Mouse (Mus musculus): ENCODE results near the gene Kcnq1.

Gene Kcnq1

DNA sequence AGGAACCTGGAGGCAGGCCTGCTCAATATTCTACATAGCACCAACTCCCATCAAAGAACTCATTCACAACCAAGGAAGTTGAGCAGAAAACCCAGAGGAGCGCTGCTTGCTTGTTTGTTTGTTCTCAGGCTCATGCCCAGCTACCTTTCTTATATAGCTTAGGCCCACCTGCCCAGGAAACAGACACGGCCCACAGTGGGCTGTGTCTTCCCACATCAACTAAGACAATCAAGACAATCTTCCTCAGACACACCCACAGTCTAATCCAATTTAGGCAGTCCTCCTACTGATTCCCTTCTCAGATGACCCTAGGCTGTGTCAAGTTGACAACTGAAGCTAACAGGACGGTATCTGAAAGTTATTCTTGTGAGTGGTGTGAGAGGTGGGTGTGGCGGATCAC lies at the start of gene Kcnq1:
Gene Kcnq1 (plus strand): TSS at position 301 of the 400 bp plus-strand sequence.
- DNase-seq (ENCODE audit: low spot score in 2 of 2) = no peak

GRCm38 (mm10) chr7:143057023-143057422 lies 49.1 kb upstream of the Kcnq1 start:
- DNase-seq (ENCODE audit: low spot score in 2 of 2) = no peak

DNA sequence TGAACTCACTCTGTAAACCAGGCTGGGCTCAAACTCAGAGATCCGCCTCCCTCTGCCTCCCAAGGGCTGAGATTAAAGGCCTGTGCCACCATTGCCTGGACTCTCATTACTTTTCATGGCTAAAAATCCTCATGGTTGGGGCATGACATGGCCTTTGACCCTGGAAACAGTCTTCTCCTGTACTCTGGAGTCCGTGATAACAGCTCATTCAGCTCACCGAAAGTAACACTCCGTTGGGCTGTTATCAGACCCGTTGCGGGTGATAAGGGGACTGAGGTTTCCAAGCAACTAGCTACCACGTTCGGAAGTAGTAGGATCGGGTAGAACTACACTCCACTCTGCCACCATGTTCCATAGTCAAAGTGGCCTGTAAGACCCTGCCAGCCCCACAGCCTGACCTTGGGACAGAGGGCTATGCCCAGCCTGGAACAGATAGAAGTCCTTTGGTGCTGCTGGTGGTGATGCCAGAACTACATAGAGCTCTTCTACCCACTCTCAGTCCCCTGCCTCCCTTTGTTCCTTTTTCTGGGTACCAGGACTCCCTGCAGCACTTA lies 48.4 kb upstream of the Kcnq1 start:
- DNase-seq (ENCODE audit: low spot score in 2 of 2) = no peak

- DNase-seq (ENCODE audit: low spot score in 2 of 2) = no peak
Observed at GRCm38 (mm10) chr7:143058221-143058697, 47.9 kb upstream of the Kcnq1 start.

DNA sequence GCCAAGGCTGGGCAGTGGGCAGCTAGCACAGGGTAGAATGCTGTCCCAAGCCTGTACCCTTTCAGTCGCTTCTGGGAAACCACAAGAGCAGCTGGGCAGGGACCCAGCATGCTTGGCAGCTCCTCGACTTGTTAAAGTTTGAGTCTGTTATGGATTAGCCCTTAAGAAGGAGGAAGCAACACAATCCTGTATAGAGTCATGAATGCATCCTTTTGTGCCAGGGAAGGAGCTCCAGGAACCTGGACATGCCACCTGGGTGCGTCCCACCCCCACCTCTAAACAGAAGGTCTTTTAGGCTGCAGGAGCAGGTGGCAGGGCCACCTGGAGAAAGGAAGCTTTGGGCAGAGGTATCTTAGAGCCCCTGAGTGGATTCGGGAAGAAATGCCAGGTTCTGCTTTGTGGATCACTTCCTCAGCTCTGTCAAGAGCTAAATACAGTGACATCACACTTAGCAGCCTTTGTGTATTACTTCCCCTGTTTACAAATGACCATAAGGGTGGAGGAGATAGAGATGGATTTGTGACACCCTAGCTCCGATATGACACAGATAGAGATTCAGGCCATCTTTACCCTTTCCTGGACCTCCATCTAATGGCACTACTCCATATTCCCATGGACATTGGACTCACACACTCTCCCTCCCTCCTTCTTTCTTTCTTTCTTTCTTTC lies 46.8 kb upstream of the Kcnq1 start:
- no peak for DNase-seq (ENCODE audit: low spot score in 2 of 2)

DNA sequence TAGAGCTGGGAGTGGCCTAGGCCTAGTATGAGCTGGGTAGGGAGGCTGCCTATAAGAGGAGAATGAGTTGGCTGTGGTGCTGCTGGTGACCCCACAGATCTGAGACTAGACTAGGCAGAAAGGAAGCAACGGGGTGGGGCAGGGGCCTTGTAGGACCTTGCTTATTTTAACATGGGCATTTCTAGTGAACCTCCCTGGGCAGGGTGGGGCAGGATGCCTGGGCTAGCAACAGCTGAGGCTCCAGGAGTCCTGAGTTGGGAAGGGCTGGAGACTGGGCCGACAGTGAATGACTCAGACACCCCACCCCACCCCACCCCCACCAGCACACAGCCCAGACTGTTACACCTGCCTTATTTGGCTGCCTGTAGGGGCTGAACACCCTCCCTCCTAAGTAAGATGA lies 43.5 kb upstream of the Kcnq1 start:
- DNase-seq (ENCODE audit: low spot score in 2 of 2) = no peak

- DNase-seq (ENCODE audit: low spot score in 2 of 2) = peak in 1 of 2 experiments; percentile 50
Observed at GRCm38 (mm10) chr7:143064226-143064625, 41.9 kb upstream of the Kcnq1 start.

DNA sequence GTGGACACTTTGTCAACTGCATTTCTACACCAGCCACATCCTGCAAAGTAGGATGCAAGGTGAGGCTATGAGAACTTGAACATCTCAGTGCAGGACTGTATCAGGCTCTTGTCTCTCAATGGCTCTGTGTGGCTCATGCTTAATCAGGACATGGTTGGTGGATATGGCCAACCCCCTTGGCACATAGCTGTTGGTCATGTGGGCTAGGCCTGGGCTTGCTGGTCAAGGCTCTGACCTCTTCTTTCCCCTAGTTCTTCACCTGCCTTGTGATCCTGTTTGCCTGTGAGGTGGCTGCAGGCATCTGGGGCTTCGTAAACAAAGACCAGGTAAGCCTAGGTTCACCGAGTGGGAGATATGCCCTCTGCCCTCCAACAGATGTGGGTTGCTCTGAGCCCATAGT lies 40.5 kb upstream of the Kcnq1 start:
- DNase-seq (ENCODE audit: low spot score in 2 of 2) = no peak

DNA sequence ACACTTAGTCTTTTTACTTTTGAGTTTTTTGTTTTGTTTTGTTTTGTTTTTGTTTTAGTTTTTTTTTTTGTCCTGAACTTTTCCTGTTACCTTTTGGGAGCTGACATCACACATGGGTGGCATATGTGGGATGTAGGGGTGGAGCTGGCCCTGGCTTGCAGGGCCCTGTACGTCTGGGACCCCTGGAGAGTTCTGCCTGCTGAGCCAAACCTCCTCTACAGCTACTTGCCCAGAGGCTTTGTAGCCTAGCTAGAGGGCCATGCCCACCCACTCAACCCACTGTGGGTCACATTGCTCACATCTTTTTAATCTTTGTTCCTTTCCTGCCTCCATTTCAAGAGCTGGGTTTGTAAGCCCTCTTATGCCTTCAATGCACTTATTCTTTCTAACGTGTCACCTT lies 38.7 kb upstream of the Kcnq1 start:
- DNase-seq (ENCODE audit: low spot score in 2 of 2) = no peak

GRCm38 (mm10) chr7:143067897-143068296 lies 38.3 kb upstream of the Kcnq1 start:
- DNase-seq (ENCODE audit: low spot score in 2 of 2) = no peak

DNA sequence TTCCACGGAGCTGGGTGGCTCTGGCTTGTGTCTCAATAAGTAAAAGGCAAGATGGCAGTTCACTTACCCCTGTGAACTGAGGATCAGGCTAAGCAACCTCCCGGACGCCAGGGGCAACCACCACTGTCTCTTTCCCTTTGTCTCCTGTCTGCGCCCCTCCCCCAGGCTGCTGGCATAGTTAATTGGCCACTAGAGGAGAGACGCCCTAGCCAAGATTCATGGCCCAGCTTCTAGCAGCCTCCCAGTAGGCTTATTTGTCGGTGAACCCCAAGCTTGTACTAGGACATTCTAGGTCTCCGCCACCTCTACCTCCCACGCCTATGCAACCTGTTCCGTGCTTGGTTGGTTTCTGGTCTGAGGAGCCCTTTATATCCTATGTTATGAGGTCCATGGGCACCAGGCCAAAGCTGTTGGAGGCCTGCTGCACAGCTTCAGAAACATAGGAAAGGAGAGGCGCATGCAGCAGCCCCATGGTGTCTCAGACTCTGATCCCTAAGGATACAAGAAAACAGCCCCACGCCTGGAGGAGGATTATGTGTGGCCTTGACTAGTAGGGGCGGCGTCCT lies 37.8 kb upstream of the Kcnq1 start:
- no peak for DNase-seq (ENCODE audit: low spot score in 2 of 2)

DNA sequence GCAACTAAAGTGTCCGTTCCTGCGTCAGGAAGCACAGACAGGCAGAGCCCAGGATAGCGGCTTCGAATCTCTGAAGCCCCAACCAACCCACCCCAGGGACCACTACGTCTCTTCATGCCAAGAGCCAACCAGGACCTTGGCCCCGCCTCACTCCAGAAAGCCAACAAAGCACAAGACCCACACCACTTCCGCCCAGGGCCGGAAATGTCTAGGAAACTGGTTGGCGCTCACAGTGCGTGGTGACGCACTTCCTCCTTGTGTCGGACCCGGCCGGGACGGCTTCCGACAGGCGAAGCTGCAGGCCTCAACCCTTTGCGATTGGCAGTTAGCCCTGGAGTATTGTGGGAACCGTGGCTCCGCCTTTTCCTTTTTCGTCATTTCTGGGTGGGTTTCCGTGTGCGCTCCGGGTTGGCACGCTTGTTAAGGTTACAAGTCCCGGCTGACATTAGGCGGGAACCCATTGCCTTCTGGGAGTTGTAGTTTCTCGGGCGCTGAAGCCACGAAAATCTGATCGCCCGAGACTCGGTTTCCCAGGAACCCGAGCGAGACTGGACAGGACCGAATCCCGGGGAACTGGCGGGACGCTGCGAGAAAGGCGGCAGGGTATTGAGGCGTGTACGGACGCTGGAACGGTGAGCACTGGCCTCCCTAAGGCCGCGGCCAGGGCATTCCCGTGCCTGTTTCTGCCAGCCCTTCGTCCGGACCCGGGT lies 37.1 kb upstream of the Kcnq1 start, which contains the start of gene Tssc4:
Gene Tssc4 (plus strand): TSS at position 368 of the 710 bp plus-strand sequence.
- DNase-seq (ENCODE audit: low spot score in 2 of 2) = peak; percentile 97 to 99

DNA sequence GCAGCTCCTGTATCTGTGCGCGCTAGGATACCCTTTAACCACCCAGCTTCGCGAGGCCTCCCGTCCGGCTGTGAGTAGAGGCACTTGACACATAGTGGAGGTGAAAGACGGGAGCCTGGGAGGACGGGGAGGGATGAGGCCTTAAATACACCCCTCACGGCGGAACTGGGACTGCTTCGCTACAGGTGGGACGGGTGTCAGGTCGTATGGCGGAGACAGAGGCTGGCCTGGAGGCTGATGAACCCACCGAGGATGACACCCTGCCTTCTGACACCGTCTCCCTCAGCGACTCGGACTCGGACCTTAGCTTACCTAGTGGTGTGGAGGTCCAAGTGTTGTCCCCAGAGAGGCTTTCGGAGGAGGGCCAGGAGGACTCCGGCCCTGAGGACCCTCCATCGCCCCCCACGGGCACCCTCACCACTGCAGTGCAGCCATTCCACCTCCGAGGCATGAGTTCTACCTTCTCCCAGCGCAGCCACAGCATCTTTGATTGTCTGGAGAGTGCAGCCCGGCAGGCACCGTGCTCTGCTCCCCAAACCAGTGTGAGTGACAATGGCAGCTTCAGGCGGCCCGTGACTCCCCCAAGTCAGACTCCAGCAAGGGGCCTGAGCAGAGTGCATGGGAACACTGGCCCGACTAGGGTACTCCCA lies 36.3 kb upstream of the Kcnq1 start:
- peak; percentile 31 to 41 for DNase-seq (ENCODE audit: low spot score in 2 of 2)

DNA sequence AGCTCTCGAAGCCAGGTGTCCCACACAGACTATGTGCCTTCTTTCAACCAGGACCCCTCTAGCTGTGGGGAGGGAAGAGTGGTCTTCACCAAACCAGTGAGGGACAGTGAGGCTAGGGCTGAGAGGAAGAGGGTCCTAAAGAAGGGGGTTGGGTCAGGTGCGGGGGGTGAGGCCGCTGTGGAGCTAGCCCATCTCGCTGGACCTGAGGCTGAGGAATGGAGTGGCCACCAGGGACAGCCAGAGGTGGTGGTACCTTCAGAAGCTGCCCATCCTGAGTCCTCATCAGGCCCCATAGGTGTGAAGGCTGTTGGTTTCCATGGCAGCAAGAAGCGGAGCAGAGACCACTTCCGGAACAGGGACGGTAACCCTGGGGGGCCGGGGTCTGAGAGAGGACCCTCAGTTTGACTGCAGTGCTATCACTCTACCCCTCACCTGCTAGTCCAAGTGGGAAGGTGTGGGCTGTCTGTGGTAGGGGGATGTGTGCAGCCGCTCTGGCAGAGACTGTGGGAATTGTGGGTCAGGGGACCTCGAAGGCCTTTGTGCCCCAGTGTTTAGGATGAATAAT lies 35.6 kb upstream of the Kcnq1 start:
- DNase-seq (ENCODE audit: low spot score in 2 of 2) = no peak

- no peak for DNase-seq (ENCODE audit: low spot score in 2 of 2)
Observed at GRCm38 (mm10) chr7:143072605-143073004, 33.6 kb upstream of the Kcnq1 start.

DNA sequence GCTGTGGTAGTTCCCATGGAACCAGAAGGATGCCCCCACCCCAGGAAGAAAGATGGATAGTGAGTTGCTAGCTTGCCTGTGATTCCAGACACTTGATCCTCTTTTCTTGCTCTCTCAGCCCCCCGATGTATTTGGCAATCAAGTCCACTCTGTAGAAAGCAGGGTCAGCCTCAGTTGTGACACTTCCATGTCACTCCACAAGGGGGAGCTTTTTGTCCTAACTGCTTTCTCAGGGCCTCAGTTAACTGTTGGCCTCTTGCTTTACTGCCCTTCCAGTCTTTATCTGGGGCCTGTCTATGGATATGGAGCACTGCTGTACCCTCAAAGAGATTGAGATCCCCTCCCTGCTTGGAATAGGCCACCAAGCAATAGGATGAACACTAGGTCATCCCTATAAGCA lies 33.1 kb upstream of the Kcnq1 start:
- no peak for DNase-seq (ENCODE audit: low spot score in 2 of 2)

DNA sequence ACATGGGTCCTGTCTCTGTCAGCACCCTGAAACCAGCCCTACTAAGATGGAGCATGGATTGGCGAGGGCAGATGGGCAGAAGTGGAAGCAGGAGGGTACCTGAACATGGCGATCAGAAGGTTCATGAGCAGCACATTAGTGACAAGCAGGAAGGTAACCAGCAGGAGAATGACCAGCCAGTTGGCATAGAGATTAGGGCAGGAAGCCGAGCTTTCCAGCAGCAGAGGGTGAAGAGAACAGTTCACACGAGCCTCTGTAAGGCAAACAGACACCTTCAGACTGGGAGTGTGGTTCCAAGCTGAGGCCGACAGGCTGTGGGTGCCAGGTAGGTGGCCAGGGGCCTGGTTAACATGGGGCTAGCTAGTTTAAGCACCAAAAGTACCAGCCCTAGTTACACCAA lies 30.8 kb upstream of the Kcnq1 start:
- DNase-seq (ENCODE audit: low spot score in 2 of 2) = no peak

GRCm38 (mm10) chr7:143077351-143077750 lies 28.8 kb upstream of the Kcnq1 start:
- DNase-seq (ENCODE audit: low spot score in 2 of 2) = no peak

DNA sequence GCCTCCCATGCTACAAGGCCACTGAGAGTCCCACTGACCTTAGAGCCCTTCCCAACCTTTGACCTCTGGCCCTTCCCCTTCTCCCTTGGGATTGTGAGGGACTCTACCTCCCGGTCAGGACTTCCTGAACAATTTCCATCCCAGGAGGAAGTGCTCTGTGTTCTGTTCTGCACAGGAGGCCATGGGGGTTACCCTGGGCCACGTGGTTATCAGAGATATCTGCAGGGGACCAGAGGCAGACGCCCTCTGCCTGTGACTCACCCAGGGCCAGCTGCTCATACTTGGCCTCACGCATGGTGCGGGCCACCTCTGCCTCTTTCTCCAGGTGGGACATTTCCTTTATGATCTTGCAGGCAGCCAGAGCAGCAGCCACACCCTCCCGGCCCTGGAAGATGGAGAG lies 24.1 kb upstream of the Kcnq1 start:
- DNase-seq (ENCODE audit: low spot score in 2 of 2) = no peak

DNA sequence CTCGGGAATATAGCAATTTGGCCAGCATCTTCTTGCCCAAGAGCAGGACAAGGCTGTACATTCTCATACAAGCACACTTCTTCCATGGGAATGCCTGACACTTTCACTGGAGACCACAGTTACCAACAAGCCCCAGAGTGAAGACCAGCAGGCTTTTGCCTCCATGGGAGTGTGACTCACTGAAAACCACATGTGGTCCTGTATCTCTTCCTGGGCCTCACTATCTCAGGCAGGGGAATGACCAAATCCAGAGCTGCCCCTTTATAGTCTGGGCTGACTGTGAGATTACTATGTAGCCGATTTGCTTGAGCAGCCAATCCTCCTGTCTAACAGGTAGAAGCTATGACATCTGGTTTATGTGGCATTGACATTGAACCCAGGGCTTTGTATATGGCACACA lies 22.5 kb upstream of the Kcnq1 start:
- no peak for DNase-seq (ENCODE audit: low spot score in 2 of 2)

DNA sequence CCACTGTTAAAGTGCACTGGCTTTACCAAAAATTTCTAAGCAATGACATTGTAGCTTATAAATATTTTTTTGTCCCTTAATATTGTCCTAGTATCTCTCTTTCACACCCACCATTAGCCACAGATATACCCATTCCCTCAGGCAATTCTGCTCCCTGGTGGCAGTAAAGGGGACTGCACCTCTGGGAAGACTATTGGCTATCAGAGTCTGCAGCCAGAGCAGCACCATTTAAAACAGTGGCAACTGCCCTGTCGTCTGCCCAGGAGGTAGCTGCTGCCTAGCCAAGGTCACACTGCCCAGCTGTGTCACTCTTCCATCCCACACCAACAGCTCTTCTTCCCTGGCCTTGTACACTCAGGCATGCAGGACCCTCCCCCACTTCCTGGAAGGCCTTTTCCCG lies 19.8 kb upstream of the Kcnq1 start:
- DNase-seq (ENCODE audit: low spot score in 2 of 2) = peak in 1 of 2 experiments; percentile 42

DNA sequence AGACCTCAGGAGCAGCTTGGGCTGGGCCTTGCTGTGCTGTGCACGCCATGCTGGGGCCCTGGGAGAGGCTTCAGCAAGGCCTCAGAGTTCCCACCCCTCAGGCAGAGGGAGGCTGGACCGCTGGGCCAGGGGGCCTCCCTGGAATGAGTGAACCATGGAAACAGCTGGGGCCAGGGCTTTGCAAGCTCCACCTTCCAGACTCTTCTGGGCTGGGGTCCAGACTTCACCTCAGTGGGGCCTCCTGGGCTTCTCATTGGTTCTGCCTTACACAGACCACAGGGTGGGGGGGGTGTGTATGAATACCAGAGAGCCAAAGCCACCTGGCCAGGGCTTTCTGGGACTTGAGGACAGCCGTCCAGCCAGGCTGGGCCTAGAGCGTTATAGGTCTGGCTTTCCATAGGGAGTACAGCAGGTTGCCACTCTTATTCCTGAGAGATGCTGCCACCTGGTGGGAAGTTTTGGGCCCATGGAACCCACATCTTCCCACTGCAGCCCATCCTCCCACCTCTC lies 19.0 kb upstream of the Kcnq1 start:
- no peak for DNase-seq (ENCODE audit: low spot score in 2 of 2)
